Mouse (Mus musculus) lung, embryonic 16.5 days (tissue): ENCODE results near the gene Zfp119b. TPM values are rescaled to one million over a fixed set of nuclear protein-coding genes. Genes with fewer than 3 reads are reported as not detected.
"Not testable (repeated sequence)": the region's sequence is repeated elsewhere in the genome, so short reads cannot be mapped to it uniquely, and the experiment has no call there.

ENCODE experiments used
- ATAC-seq: fragments of 200-750 bp; cut with Nextera tagmentation; 2 replicates; pipeline ENCODE4 v1.8.0; 2017; ENCODE audit warnings: low read depth, mild to moderate bottlenecking, moderate library complexity
- H3K27ac ChIP-seq: fragments of 300-500 bp; sonication (generic); 2 replicates; pipeline ENCODE4 v1.5.1; 2014; ENCODE audit warnings: mild to moderate bottlenecking, control low read depth, low read length
- H3K27me3 ChIP-seq: fragments of 300-500 bp; sonication (generic); 2 replicates; pipeline ENCODE4 v1.6.1; 2014; ENCODE audit warnings: low read depth, low read length, mixed read lengths; ENCODE audit not compliant: control insufficient read depth, insufficient read depth
- H3K36me3 ChIP-seq: fragments of 300-500 bp; sonication (generic); 2 replicates; pipeline ENCODE4 v1.6.1; 2014; ENCODE audit warnings: low read length; ENCODE audit not compliant: control insufficient read depth, insufficient read depth
- H3K4me1 ChIP-seq: fragments of 300-500 bp; sonication (generic); replicated peaks from 2 replicates; pipeline ENCODE4 v1.6.1; 2014; ENCODE audit warnings: low read length, mixed read lengths; ENCODE audit not compliant: control insufficient read depth, insufficient read depth
- H3K4me2 ChIP-seq: fragments of 300-500 bp; sonication (generic); 2 replicates; pipeline ENCODE4 v1.6.1; 2014; ENCODE audit warnings: low read depth, low read length, control low read depth
- H3K4me3 ChIP-seq: fragments of 300-500 bp; sonication (generic); 2 replicates; pipeline ENCODE4 v1.5.1; 2014; ENCODE audit warnings: mild to moderate bottlenecking, low read length, control low read depth
- H3K9ac ChIP-seq: fragments of 300-500 bp; sonication (generic); 2 replicates; pipeline ENCODE4 v1.6.1; 2014; ENCODE audit warnings: low read length, control low read depth
- H3K9me3 ChIP-seq: fragments of 300-500 bp; sonication (generic); 2 replicates; pipeline ENCODE4 v1.6.1; 2016; ENCODE audit warnings: low read length; ENCODE audit not compliant: control insufficient read depth
- WGBS: fragments of 180-500 bp; shearing (Covaris S2); extraction: QIAGEN DNeasy Blood & Tissue Kit; methylation state at CpG from one replicate; pipeline ENCODE4 v1.1.7; 2014; 5-methylcytosine and 5-hydroxymethylcytosine counted together
- polyA plus RNA-seq: library from polyadenylated mRNA; unstranded; fragments of >200 nt; fragmentation: Nextera tagmentation; extraction: Ambion mirVana; gene quantifications from 2 replicates; pipeline ENCODE4 v1.2.1, GENCODE M21; 2015

Gene Zfp119b
- polyA plus RNA-seq, 1 experiment from 2014 or later = 6.1 TPM

DNA sequence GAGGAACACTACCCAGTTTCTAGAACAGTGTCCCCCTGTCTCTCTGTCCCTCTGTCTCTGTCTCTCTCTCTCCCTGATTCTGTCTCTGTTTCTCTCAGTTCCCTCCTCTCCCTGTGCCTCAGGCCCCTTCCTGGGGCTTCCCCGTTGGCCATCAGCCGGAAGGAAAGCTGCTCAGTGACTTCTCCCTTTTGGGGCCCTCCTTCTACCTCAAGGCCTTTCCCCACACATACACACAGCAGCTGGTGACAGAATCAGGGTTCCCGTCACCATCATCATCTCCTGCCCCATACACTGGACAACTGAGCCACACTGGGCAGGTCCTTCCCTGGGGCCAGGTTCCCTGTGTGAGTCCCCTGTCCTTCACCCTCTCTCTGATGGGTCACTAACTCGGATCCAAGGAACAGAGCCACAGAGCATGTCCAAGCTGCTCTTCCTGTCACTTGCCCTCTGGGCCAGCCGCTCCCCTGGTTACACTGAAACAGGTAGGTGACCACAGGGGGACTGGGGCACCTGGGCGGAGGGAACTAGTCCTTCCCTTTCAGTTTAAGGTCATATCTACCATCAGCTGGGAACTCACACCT lies 3.2 kb upstream of the Zfp119b start, which contains the start of gene Ebi3:
Gene Ebi3, plus strand, starts transcription at position 194 of the 581 bp plus-strand sequence.
- H3K36me3 ChIP-seq = no peaks in the 10 kb centered on the region
- H3K27ac ChIP-seq = no peak within 1 kb of the TSS
- no peak for ATAC-seq
- H3K27me3 ChIP-seq = peaks cover 4% of the 10 kb centered on the region; the same call in 1 of the 2 replicates
- no peak within 1 kb of the TSS for H3K4me2 ChIP-seq
- H3K9ac ChIP-seq = no peak within 1 kb of the TSS
- WGBS = 58% methylated on average over 6 of the region's 6 CpGs
- H3K9me3 ChIP-seq = no peaks in the 10 kb centered on the region
- H3K4me3 ChIP-seq = no peak within 1 kb of the TSS
- peaks cover 3% of the 10 kb centered on the region; the same call in 1 of the 2 replicates for H3K4me1 ChIP-seq

GRCm38 (mm10) chr17:55952041-55952440 lies 2.7 kb upstream of the Zfp119b start:
- Histone ChIP-seq H3K9ac (no peak overlapping the region), H3K9me3 (no peaks in the 10 kb centered on the region), H3K27me3 (peaks cover 4% of the 10 kb centered on the region; the same call in 1 of the 2 replicates), H3K4me1 (no peaks in the 10 kb centered on the region; the same call in 1 of the 2 replicates), H3K27ac (no peak overlapping the region), H3K36me3 (no peaks in the 10 kb centered on the region), H3K4me2 (no peak overlapping the region), H3K4me3 (no peak overlapping the region)
- ATAC-seq = no peak

DNA sequence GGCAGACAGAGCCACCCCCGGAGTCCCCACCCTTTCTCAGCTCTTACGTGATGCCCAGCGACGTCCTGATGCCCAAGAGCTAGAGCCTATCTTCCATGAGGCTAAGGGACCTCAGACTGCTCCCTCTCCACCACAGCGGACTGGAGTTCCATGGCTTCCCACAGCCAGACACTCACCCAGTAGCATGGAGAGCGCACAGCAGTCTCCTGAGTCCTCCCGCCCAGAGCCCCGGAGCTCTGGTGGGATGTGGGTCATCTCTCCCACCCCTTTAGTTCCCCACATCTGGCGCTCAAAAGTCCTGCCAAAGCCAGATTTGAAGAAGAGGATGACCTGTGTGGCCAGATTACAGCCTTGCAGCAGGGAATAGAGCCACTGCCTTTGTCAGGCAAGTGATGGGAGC lies 1.3 kb upstream of the Zfp119b start:
- ATAC-seq = no peak
- Histone ChIP-seq H3K27me3 (peaks cover 3% of the 10 kb centered on the region; the same call in 1 of the 2 replicates), H3K4me2 (no peak overlapping the region), H3K4me3 (no peak overlapping the region), H3K4me1 (peaks cover 2% of the 10 kb centered on the region; the same call in 1 of the 2 replicates), H3K27ac (no peak overlapping the region), H3K9me3 (no peaks in the 10 kb centered on the region), H3K9ac (no peak overlapping the region), H3K36me3 (no peaks in the 10 kb centered on the region)
- WGBS = 67% methylated on average over 9 of the region's 9 CpGs

GRCm38 (mm10) chr17:55948647-55949046 lies 653 bp downstream of the Zfp119b start:
- WGBS = 78% methylated on average over 4 of the region's 4 CpGs
- Histone ChIP-seq H3K4me2 (no peak overlapping the region), H3K27me3 (no peaks in the 10 kb centered on the region), H3K36me3 (no peaks in the 10 kb centered on the region), H3K9me3 (no peaks in the 10 kb centered on the region), H3K4me3 (no peak overlapping the region), H3K27ac (no peak overlapping the region), H3K9ac (no peak overlapping the region), H3K4me1 (peaks cover 3% of the 10 kb centered on the region; the same call in 1 of the 2 replicates)
- ATAC-seq = no peak

DNA sequence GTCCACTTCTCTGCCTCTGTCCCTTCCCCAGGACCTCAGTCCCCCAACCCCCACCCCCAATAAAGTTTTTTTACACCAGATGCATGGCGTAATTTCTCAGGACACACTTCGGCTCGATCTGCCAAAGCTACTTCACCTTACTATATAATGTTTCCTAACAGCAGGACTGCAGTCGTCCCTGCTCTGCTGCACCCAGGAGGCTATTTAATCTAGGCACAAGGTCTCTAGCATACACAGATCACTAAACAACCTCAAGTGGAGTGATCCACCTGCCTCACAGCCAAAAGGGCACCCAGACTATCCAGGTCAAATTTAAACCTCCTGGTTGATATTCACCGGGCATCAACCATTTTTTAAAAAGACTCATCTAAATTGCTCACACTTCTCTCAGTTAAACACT lies 3.6 kb downstream of the Zfp119b start:
- no peak for ATAC-seq
- H3K27me3 ChIP-seq = no peaks in the 10 kb centered on the region
- peak overlapping the region; percentile 58 for H3K4me3 ChIP-seq
- H3K36me3 ChIP-seq = no peaks in the 10 kb centered on the region
- H3K9ac ChIP-seq = peak overlapping the region; percentile 60
- peak overlapping the region; percentile 58 for H3K4me2 ChIP-seq
- peaks cover 3% of the 10 kb centered on the region; the same call in 1 of the 2 replicates for H3K4me1 ChIP-seq
- no peaks in the 10 kb centered on the region for H3K9me3 ChIP-seq
- H3K27ac ChIP-seq = peak overlapping the region; percentile 90; the same call in 1 of the 2 replicates
- 23% methylated on average over 5 of the region's 5 CpGs for WGBS

DNA sequence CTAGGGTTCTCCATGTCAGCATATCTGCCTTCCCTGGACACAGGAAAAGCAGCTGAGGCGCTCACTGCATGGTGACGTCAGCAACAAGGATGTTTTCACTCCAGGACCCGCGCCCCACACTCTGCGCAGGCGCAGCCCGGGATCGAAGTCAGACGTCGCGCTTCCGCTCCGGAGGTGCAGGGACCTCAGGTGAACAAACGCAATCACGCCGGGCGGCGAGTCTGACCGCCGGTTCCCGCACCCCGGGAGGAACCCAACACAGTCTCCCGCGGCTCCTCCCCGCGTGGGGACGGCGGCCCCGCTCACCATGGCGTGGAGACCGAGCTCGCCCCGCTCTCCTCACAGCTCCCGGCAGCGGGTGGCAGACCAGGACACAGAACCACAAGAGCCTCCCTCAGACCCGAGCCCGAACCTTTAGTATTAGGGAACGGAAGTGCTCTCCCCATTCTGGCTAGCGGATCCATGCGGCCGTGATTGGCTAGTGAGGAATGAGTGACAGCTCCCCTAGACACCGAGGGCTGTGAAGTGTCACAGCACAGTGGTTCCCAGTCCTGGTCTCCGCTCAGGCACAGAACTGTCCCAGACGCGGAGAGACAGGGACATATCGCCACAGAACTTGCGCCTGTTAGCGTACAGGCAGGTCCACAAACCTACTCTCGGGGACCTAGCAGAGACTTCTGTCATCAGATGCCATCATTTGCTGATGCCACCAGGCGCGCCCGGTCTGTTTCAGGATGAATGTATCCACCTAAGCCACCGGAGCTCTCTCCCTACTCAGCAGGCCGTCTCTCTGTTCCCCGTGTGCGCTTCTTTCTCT lies 4.2 kb downstream of the Zfp119b start:
- Histone ChIP-seq H3K4me2 (peak overlapping the region; percentile 58), H3K27ac (peak overlapping the region; percentile 90), H3K9ac (peak overlapping the region; percentile 60), H3K4me3 (peak overlapping the region; percentile 58)
- peak; percentile 98 for ATAC-seq
- H3K27me3 ChIP-seq, H3K9me3 ChIP-seq, H3K4me1 ChIP-seq, H3K36me3 ChIP-seq: not testable (repeated sequence)
- under 1% methylated on average over 56 of the region's 56 CpGs for WGBS

DNA sequence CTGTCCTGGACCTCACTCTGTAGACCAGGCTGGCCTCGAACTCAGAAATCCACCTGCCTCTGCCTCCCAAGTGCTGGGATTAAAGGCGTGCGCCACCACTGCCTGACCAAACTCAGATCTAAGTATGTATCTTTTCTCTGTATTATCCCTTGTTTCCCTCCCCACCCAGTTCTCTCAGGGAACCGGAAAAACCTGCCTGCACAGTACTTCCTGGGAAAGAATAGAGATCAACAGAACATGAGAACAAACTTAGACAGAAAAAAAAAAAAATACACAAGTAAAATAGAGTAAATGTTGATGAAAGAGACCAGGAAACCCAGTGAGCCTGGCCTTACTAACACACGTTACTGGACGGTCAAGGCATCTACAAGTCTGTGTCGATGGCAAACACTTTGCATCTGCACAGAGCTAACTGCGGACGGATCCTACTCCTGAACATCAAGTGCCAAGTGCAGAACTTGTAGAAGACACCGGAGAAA lies 4.9 kb downstream of the Zfp119b start:
- H3K27ac ChIP-seq = peak overlapping the region; percentile 90
- H3K4me2 ChIP-seq = peak overlapping the region; percentile 58
- not testable (repeated sequence) for H3K36me3 ChIP-seq, H3K9me3 ChIP-seq, H3K27me3 ChIP-seq, ATAC-seq, H3K4me1 ChIP-seq
- H3K4me3 ChIP-seq = peak overlapping the region; percentile 58
- H3K9ac ChIP-seq = peak overlapping the region; percentile 60
- WGBS = 21% methylated on average over 10 of the region's 10 CpGs

DNA sequence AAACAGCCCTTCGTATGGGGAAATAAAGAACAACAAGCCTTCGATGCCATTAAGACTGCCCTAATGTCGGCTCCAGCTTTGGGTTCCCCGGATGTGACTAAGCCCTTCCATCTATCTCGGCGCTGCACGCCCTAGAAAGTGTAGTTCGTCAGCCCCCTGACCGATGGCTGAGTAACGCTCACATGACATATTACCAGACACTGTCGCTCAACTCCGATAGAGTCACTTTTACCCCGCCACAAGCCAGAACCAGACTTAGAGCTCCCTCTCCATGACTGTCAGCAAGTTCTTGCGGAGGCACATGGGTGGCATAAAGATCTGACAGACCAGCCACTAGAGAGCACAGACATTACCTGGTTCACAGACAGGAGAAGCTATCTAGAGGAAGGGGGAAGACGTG lies 16.1 kb downstream of the Zfp119b start:
- H3K4me3 ChIP-seq = no peak overlapping the region
- 92% methylated on average over 15 of the region's 15 CpGs for WGBS
- no peaks in the 10 kb centered on the region for H3K27me3 ChIP-seq
- H3K27ac ChIP-seq = no peak overlapping the region
- no peaks in the 10 kb centered on the region; the same call in 1 of the 2 replicates for H3K9me3 ChIP-seq
- no peak overlapping the region for H3K9ac ChIP-seq
- peak overlapping the region; percentile 81; the same call in 1 of the 2 replicates for H3K4me2 ChIP-seq
- H3K4me1 ChIP-seq = no peaks in the 10 kb centered on the region; the same call in 1 of the 2 replicates
- no peaks in the 10 kb centered on the region; the same call in 1 of the 2 replicates for H3K36me3 ChIP-seq
- ATAC-seq = no peak

GRCm38 (mm10) chr17:55932635-55933034 lies 16.7 kb downstream of the Zfp119b start:
- no peak for ATAC-seq
- Histone ChIP-seq H3K4me2 (peak overlapping the region; percentile 81), H3K27ac (no peak overlapping the region), H3K36me3 (no peaks in the 10 kb centered on the region), H3K4me3 (peak overlapping the region; percentile 75), H3K27me3 (no peaks in the 10 kb centered on the region), H3K9ac (no peak overlapping the region), H3K4me1 (no peaks in the 10 kb centered on the region; the same call in 1 of the 2 replicates), H3K9me3 (no peaks in the 10 kb centered on the region)
- WGBS = 65% methylated on average over 2 of the region's 2 CpGs
